Mouse (Mus musculus) erythroblast, embryonic 14.5 days (primary cell): ENCODE results near the gene Wfikkn1.

Experiments
- GATA1 ChIP-seq: IDR thresholded peaks from 2 replicates; pipeline ENCODE4 v1.6.1; 2012; ENCODE audit warnings: low read length, inconsistent platforms, mixed read lengths
- TAL1 ChIP-seq: IDR thresholded peaks from 3 replicates; pipeline ENCODE4 v1.6.1; 2012; ENCODE audit warnings: low read length, inconsistent platforms, mixed read lengths

DNA sequence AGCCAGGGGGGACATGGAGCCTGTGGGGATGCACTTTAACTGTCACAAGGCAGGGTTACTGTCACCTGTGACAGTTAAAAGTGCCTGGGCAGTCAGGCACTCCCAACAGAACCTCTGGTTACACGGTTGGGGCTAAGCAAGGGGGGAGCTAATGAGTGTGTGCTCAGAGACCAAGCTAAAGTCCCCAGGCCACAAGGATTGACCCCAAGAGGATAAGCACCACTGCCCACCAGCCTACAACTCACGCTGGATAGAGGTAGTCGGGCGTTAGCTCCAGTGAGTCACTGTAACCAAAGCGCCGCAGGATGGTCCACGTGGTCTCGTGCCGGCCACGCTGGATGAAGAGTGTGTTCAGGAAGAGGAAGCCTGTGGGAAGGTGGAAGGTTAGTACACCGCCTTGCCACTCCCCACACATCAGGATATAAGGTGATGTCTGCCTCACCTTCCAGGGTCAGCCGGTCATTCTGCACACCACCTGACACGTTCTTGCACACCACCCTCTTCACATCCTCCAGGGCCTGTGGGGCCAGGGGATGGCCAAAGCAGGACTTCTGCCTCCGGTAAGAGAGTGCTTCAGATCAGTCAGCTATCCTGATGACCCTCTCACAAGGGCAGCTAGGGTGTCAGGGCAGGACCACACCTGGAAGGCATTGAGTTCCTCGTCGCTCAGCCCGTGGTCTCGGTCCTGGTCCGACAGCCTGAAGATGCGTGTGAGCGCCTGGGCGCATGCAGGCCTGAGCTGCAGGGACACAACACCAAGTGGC, 39.4 kb downstream of the Wfikkn1 start, which contains the start of gene Gm20683:
- no peak for TF ChIP-seq TAL1
- TF ChIP-seq GATA1 = no peak
